Mouse (Mus musculus): ENCODE measurements around the gene Tmem72.

DNA sequence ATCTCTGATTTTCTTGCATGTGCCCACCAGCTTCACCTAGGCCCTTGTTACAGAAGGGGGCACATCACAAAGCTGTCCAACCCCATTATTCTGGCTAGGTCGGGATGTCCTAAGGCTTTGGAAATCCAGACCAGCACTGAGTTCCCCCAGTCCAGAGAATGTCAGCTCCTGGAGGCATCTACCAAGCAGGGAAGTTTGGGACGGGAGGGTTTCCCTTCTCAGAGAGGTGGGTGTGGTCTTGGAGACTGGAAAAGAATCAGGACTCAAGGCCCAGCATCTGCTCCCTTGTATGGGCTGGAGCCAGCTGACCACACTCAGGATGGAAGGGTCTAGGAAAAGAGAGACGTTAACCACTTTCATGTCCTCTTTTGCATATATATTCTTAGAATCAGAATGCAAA lies 63.5 kb downstream of the Tmem72 start:
- TF ChIP-seq CTCF (IDR thresholded peaks at IDR 0.05; ENCODE audit: control insufficient read depth, insufficient read depth, insufficient replicate concordance, low read depth, low read length) (no peak), POLR2A (IDR thresholded peaks at IDR 0.05; ENCODE audit: control insufficient read depth, low read depth, low read length) (no peak)
